Mouse (Mus musculus) testis, adult 2 months (tissue): ENCODE results near the gene Cdc123. TPM values are rescaled to one million over a fixed set of nuclear protein-coding genes. Genes with fewer than 3 reads are reported as not detected.

Experiments used
- H3K27ac ChIP-seq: fragments of 200-500 bp; 2 replicates; pipeline ENCODE4 v1.5.1; 2012; ENCODE audit warnings: low read depth, low read length; ENCODE audit not compliant: control insufficient read depth, insufficient read depth
- H3K27me3 ChIP-seq: fragments of 200-500 bp; 2 replicates; pipeline ENCODE4 v1.6.1; 2012; ENCODE audit warnings: mild to moderate bottlenecking, low read length, moderate library complexity; ENCODE audit not compliant: control insufficient read depth, insufficient read depth
- H3K36me3 ChIP-seq: fragments of 200-500 bp; 2 replicates; pipeline ENCODE4 v1.6.1; 2012; ENCODE audit warnings: mild to moderate bottlenecking, low read length; ENCODE audit not compliant: control insufficient read depth, insufficient read depth
- H3K4me1 ChIP-seq: fragments of 200-500 bp; 2 replicates; pipeline ENCODE4 v1.6.1; 2012; ENCODE audit warnings: low read length; ENCODE audit not compliant: control insufficient read depth, insufficient read depth
- H3K4me3 ChIP-seq: fragments of 200-500 bp; 2 replicates; pipeline ENCODE4 v1.5.1; 2012; ENCODE audit warnings: low read depth, mild to moderate bottlenecking, low read length, moderate library complexity, mixed read lengths; ENCODE audit not compliant: control insufficient read depth
- CTCF ChIP-seq: fragments of 200-500 bp; IDR thresholded peaks from 2 replicates; pipeline ENCODE4 v1.5.1; 2012; ENCODE audit warnings: low read depth, mild to moderate bottlenecking, inconsistent platforms, low read length, moderate library complexity; ENCODE audit not compliant: control insufficient read depth, insufficient read depth, insufficient replicate concordance
- POLR2A ChIP-seq: fragments of 200-500 bp; IDR thresholded peaks from 2 replicates; pipeline ENCODE4 v1.6.1; 2012; ENCODE audit warnings: low read depth, mild to moderate bottlenecking, inconsistent platforms, low read length, moderate library complexity; ENCODE audit not compliant: control insufficient read depth
- polyA plus RNA-seq: library from polyadenylated mRNA; depleted of rRNA; stranded (reverse); fragments of >200 nt; gene quantifications from 2 replicates; pipeline ENCODE4 v1.2.3, GENCODE M21; 2012; rRNA removed

Gene Cdc123
- polyA plus RNA-seq, 1 experiment, result 79.7 TPM

DNA sequence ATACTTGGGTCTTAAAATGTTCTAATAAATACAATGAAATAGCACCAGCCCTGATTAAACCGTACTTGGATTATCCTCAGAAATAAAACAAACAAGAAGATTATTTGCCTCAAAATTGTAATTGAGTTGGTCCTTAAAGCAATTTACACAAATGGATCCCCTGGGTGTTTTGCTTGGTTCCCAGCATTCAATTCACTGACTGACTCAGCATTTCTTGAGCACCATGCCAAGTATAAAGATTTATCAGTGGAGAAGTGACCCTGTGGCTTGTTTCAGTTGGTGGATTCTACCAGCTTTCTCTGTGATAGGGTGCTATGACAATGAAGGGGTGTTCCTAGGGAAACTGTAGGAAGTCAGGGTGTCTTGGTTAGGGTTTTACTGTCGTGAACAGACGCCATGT is 94.1 kb downstream of the Cdc123 start:
- H3K4me1 ChIP-seq, result no peaks in the 10 kb centered on the region
- TF ChIP-seq CTCF, result no peak
- TF ChIP-seq POLR2A, result no peak
- H3K27me3 ChIP-seq, result no peaks in the 10 kb centered on the region
- no peak overlapping the region for H3K4me3 ChIP-seq
- H3K36me3 ChIP-seq, result no peaks in the 10 kb centered on the region
- H3K27ac ChIP-seq, result no peak overlapping the region

- Histone ChIP-seq H3K36me3 (no peaks in the 10 kb centered on the region), H3K27me3 (no peaks in the 10 kb centered on the region), H3K27ac (no peak overlapping the region), H3K4me1 (no peaks in the 10 kb centered on the region), H3K4me3 (no peak overlapping the region)
- TF ChIP-seq CTCF (no peak), POLR2A (no peak)
These were observed 95.8 kb downstream of the Cdc123 start for GRCm38 (mm10) chr2:5749210-5749609.

DNA sequence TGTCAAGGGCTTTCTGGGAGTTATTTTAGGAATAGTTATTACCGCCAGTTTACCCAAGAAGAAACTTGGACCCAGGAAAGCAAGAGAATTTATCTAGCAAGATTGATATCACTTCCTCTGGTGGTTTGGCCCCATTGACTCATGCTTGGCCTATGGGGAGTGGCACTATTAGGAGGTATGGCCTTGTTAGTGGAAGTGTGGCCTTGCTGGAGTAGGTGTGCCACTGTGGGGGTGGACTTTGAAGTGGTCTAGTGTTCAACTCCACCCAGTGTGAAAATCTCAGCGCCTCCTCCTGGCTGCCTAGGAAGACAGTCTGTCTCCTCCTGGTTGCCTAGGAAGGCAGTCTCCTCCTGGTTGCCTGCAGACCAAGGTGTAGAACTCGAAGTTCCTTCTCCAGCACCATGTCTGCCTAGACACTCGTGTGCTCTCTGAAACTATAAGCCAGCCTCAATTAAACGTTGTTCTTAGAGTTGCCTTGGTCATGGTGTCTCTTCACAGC is 97.4 kb downstream of the Cdc123 start:
- Histone ChIP-seq H3K27me3 (no peaks in the 10 kb centered on the region), H3K27ac (no peak overlapping the region), H3K4me1 (no peaks in the 10 kb centered on the region), H3K4me3 (no peak overlapping the region), H3K36me3 (no peaks in the 10 kb centered on the region)
- TF ChIP-seq CTCF, result no peak
- TF ChIP-seq POLR2A, result no peak

DNA sequence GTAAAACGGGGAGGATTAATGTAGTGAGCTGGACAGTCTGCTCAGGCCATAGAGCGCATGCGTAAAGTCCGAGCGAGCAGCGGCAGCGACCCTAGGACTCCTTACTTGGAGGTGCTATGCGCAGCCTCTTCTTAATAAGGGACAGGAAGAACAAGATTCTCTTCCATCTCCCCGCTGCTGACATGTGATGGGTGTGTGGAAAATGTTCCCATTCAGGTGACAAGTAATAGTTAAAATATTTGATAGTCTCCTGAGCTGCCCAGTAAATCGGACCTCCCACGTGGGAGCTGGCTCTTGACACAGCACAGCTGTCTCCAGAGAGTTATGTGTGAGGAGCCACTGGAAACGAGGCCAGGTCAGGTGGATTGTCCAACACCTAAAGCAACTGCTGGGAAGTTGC is 98.4 kb downstream of the Cdc123 start:
- no peaks in the 10 kb centered on the region for H3K27me3 ChIP-seq
- H3K4me3 ChIP-seq, result peak overlapping the region; percentile 41; the same call in 1 of the 2 replicates
- TF ChIP-seq CTCF, result no peak
- TF ChIP-seq POLR2A, result no peak
- H3K27ac ChIP-seq, result no peak overlapping the region
- no peaks in the 10 kb centered on the region for H3K4me1 ChIP-seq
- H3K36me3 ChIP-seq, result no peaks in the 10 kb centered on the region

Other genes starting within 250 kb of the Cdc123 start
- 1.4 and 1.5 TPM in 2 replicates for gene Camk1d, start 130.6 kb downstream of the Cdc123 start, polyA plus RNA-seq
- 4.7 and 5.3 TPM in 2 replicates for gene Nudt5, start 145 bp downstream of the Cdc123 start, polyA plus RNA-seq
- gene Gm13199, start 17.8 kb upstream of the Cdc123 start, polyA plus RNA-seq, result 1.6 TPM in 2 replicates
- 73.1 and 94.3 TPM in 2 replicates for gene Sec61a2, start 50.3 kb upstream of the Cdc123 start, polyA plus RNA-seq
- 2.6 and 3.4 TPM in 2 replicates for gene Dhtkd1, start 97.6 kb upstream of the Cdc123 start, polyA plus RNA-seq
- 8.9 and 11.0 TPM in 2 replicates for gene Upf2, start 106.3 kb upstream of the Cdc123 start, polyA plus RNA-seq